Mouse (Mus musculus): ENCODE results near the gene Olfr389. TPM values are rescaled to one million over a fixed set of nuclear protein-coding genes. Genes with fewer than 3 reads are reported as not detected.

Gene Olfr389
- polyA plus RNA-seq (2015; fragmentation: Nextera tagmentation; extraction: Ambion mirVana), result not detected in 2 replicates

GRCm38 (mm10) chr11:73780613-73781012, at the start of gene Olfr389:
Gene Olfr389, minus strand, starts transcription at chr11:73780713.

GRCm38 (mm10) chr11:73816949-73817348, 36.4 kb upstream of the Olfr389 start, which contains the start of gene Olfr392:
Gene Olfr392, minus strand, starts transcription at chr11:73817049.

GRCm38 (mm10) chr11:73802952-73803351, 22.4 kb upstream of the Olfr389 start, which contains the start of gene Olfr391-ps:
Gene Olfr391-ps, minus strand, starts transcription at chr11:73803052.

GRCm38 (mm10) chr11:73782664-73783063, 2.2 kb upstream of the Olfr389 start, which contains the start of gene Olfr390:
Gene Olfr390, plus strand, starts transcription at chr11:73782964.

Other genes starting within 250 kb of the Olfr389 start
- gene Olfr385, start 187.7 kb downstream of the Olfr389 start, polyA plus RNA-seq (2015; fragmentation: Nextera tagmentation; extraction: Ambion mirVana), result not detected in 2 replicates
- not detected in 2 replicates for gene Olfr384, start 182.1 kb downstream of the Olfr389 start, polyA plus RNA-seq (2015; fragmentation: Nextera tagmentation; extraction: Ambion mirVana)
- not detected in 2 replicates for gene Zfp735, start 91.9 kb downstream of the Olfr389 start, polyA plus RNA-seq (2015; fragmentation: Nextera tagmentation; extraction: Ambion mirVana)
- not detected in 2 replicates for gene Olfr390, start 2.3 kb upstream of the Olfr389 start, polyA plus RNA-seq (2015; fragmentation: Nextera tagmentation; extraction: Ambion mirVana)
- not detected in 2 replicates for gene Olfr391-ps, start 22.3 kb upstream of the Olfr389 start, polyA plus RNA-seq (2015; fragmentation: Nextera tagmentation; extraction: Ambion mirVana)
- not detected in 2 replicates for gene Olfr392, start 36.3 kb upstream of the Olfr389 start, polyA plus RNA-seq (2015; fragmentation: Nextera tagmentation; extraction: Ambion mirVana)
- gene Olfr393, start 70.7 kb upstream of the Olfr389 start, polyA plus RNA-seq (2015; fragmentation: Nextera tagmentation; extraction: Ambion mirVana), result not detected in 2 replicates
- gene Olfr394, start 110.1 kb upstream of the Olfr389 start, polyA plus RNA-seq (2015; fragmentation: Nextera tagmentation; extraction: Ambion mirVana), result not detected in 2 replicates
- not detected in 2 replicates for gene Olfr395, start 128.6 kb upstream of the Olfr389 start, polyA plus RNA-seq (2015; fragmentation: Nextera tagmentation; extraction: Ambion mirVana)
- gene Olfr23, start 156.0 kb upstream of the Olfr389 start, polyA plus RNA-seq (2015; fragmentation: Nextera tagmentation; extraction: Ambion mirVana), result not detected in 2 replicates
- not detected in 2 replicates for gene Olfr397, start 180.1 kb upstream of the Olfr389 start, polyA plus RNA-seq (2015; fragmentation: Nextera tagmentation; extraction: Ambion mirVana)
- not detected in 2 replicates for gene Olfr398, start 209.7 kb upstream of the Olfr389 start, polyA plus RNA-seq (2015; fragmentation: Nextera tagmentation; extraction: Ambion mirVana)